Mouse (Mus musculus) brain, embryonic 14.5 days (tissue): Measurements from ENCODE around the gene Rxfp1. TPM values are rescaled to one million over a fixed set of nuclear protein-coding genes. Genes with fewer than 3 reads are reported as not detected.

Experiments
- DNase-seq: peaks from one replicate; pipeline ENCODE4 v3.0.0-alpha.2; 2011; ENCODE audit warnings: low read depth
- CTCF ChIP-seq: fragments of 200-500 bp; IDR thresholded peaks from 2 replicates; pipeline ENCODE4 v1.5.1; 2012; ENCODE audit warnings: inconsistent platforms, mild to moderate bottlenecking, moderate library complexity, borderline replicate concordance; ENCODE audit not compliant: insufficient read depth, insufficient read length; ENCODE audit errors: extremely low read depth
- POLR2A ChIP-seq: fragments of 200-500 bp; IDR thresholded peaks from 2 replicates; pipeline ENCODE4 v1.6.1; 2012; ENCODE audit warnings: mild to moderate bottlenecking, inconsistent platforms, borderline replicate concordance; ENCODE audit not compliant: poor library complexity, insufficient read depth, insufficient read length, severe bottlenecking; ENCODE audit errors: extremely low read depth
- polyA plus RNA-seq: library from polyadenylated mRNA; depleted of rRNA; stranded (reverse); fragments of >200 nt; gene quantifications from 2 replicates; pipeline ENCODE4 v1.2.3, GENCODE M21; 2012; rRNA removed

Gene Rxfp1
- 0.19 and 0.29 TPM in 2 replicates for polyA plus RNA-seq

- TF ChIP-seq POLR2A, result no peak
- TF ChIP-seq CTCF, result no peak
- DNase-seq, result no peak
Measured at GRCm38 (mm10) chr3:79737780-79738179, at the start of gene Rxfp1. Gene Rxfp1 (minus strand): TSS chr3:79737880.

- TF ChIP-seq CTCF (no peak), POLR2A (no peak)
- peak; percentile 15 for DNase-seq
Measured at GRCm38 (mm10) chr3:79784362-79784736, 46.7 kb upstream of the Rxfp1 start.

GRCm38 (mm10) chr3:79783630-79784361, 46.1 kb upstream of the Rxfp1 start:
- TF ChIP-seq CTCF (no peak), POLR2A (no peak)
- DNase-seq, result peak; percentile 19

- DNase-seq, result no peak
- TF ChIP-seq POLR2A (no peak), CTCF (no peak)
Measured at GRCm38 (mm10) chr3:79772701-79773100, 35.0 kb upstream of the Rxfp1 start.

- DNase-seq, result no peak
- TF ChIP-seq POLR2A (no peak), CTCF (no peak)
Measured at GRCm38 (mm10) chr3:79753736-79754135, 16.1 kb upstream of the Rxfp1 start.

- no peak for TF ChIP-seq POLR2A
- no peak for TF ChIP-seq CTCF
- no peak for DNase-seq
Measured at GRCm38 (mm10) chr3:79746585-79746984, 8.9 kb upstream of the Rxfp1 start.

GRCm38 (mm10) chr3:79745101-79745500, 7.4 kb upstream of the Rxfp1 start:
- TF ChIP-seq POLR2A (no peak), CTCF (no peak)
- DNase-seq, result peak; percentile 65

- DNase-seq, result no peak
- TF ChIP-seq CTCF, result no peak
- TF ChIP-seq POLR2A, result no peak
Measured at GRCm38 (mm10) chr3:79744415-79744814, 6.7 kb upstream of the Rxfp1 start.

GRCm38 (mm10) chr3:79740351-79740750, 2.7 kb upstream of the Rxfp1 start:
- no peak for TF ChIP-seq POLR2A
- no peak for TF ChIP-seq CTCF
- no peak for DNase-seq

- no peak for DNase-seq
- TF ChIP-seq POLR2A (no peak), CTCF (no peak)
Measured at GRCm38 (mm10) chr3:79738451-79738850, 771 bp upstream of the Rxfp1 start.

- TF ChIP-seq POLR2A, result no peak
- no peak for DNase-seq
Measured at GRCm38 (mm10) chr3:79726506-79727075, 11.1 kb downstream of the Rxfp1 start.

- no peak for DNase-seq
Measured at GRCm38 (mm10) chr3:79720756-79721484, 16.8 kb downstream of the Rxfp1 start.

GRCm38 (mm10) chr3:79706436-79706835, 31.2 kb downstream of the Rxfp1 start:
- no peak for TF ChIP-seq POLR2A
- TF ChIP-seq CTCF, result no peak
- DNase-seq, result peak; percentile 38

More at GRCm38 (mm10) chr3:79720756-79721484, 16.8 kb downstream of the Rxfp1 start:
- TF ChIP-seq POLR2A, result no peak
- no peak for TF ChIP-seq CTCF
